Mouse (Mus musculus) liver, adult (tissue): Measurements from ENCODE around the gene Atp2b2.

Experiments used
- GATA4 ChIP-seq: IDR thresholded peaks from 2 replicates; pipeline ENCODE4 v1.6.1; 2014; ENCODE audit warnings: mild to moderate bottlenecking, low read length; ENCODE audit not compliant: insufficient replicate concordance

Gene Atp2b2

GRCm38 (mm10) chr6:113861375-113861770 is 181.0 kb downstream of the Atp2b2 start:
- no peak for TF ChIP-seq GATA4

- TF ChIP-seq GATA4: no peak
Measured at GRCm38 (mm10) chr6:113860735-113861374, 181.6 kb downstream of the Atp2b2 start.

GRCm38 (mm10) chr6:113860023-113860734 is 182.2 kb downstream of the Atp2b2 start:
- no peak for TF ChIP-seq GATA4

- no peak for TF ChIP-seq GATA4
Measured at GRCm38 (mm10) chr6:113858317-113858716, 184.1 kb downstream of the Atp2b2 start.

GRCm38 (mm10) chr6:113857310-113857873 is 185.0 kb downstream of the Atp2b2 start:
- TF ChIP-seq GATA4: no peak

- no peak for TF ChIP-seq GATA4
Measured at GRCm38 (mm10) chr6:113856790-113857189, 185.6 kb downstream of the Atp2b2 start.

GRCm38 (mm10) chr6:113856095-113856646 is 186.2 kb downstream of the Atp2b2 start:
- no peak for TF ChIP-seq GATA4

GRCm38 (mm10) chr6:113855581-113855980 is 186.8 kb downstream of the Atp2b2 start:
- no peak for TF ChIP-seq GATA4

- TF ChIP-seq GATA4: no peak
Measured at GRCm38 (mm10) chr6:113852318-113852717, 190.1 kb downstream of the Atp2b2 start.

- TF ChIP-seq GATA4: no peak
Measured at GRCm38 (mm10) chr6:113849819-113850218, 192.6 kb downstream of the Atp2b2 start.

- TF ChIP-seq GATA4: no peak
Measured at GRCm38 (mm10) chr6:113848655-113849054, 193.8 kb downstream of the Atp2b2 start.

- TF ChIP-seq GATA4: no peak
Measured at GRCm38 (mm10) chr6:113847092-113847491, 195.3 kb downstream of the Atp2b2 start.

- TF ChIP-seq GATA4: no peak
Measured at GRCm38 (mm10) chr6:113843248-113843647, 199.2 kb downstream of the Atp2b2 start.

GRCm38 (mm10) chr6:113838493-113838892 is 203.9 kb downstream of the Atp2b2 start:
- TF ChIP-seq GATA4: no peak

- TF ChIP-seq GATA4: no peak
Measured at GRCm38 (mm10) chr6:113837740-113838139, 204.7 kb downstream of the Atp2b2 start.

- TF ChIP-seq GATA4: no peak
Measured at GRCm38 (mm10) chr6:113836545-113836944, 205.9 kb downstream of the Atp2b2 start.
